Mouse (Mus musculus): ENCODE measurements around the gene Wnt9a. TPM values are rescaled to one million over a fixed set of nuclear protein-coding genes. Genes with fewer than 3 reads are reported as not detected.
"Not testable (repeated sequence)": the region's sequence is repeated elsewhere in the genome, so short reads cannot be mapped to it uniquely, and the experiment has no call there.

Gene Wnt9a
- polyA plus RNA-seq, 1 experiment from 2014 or later: 10.5 TPM

- peak; percentile 87 for DNase-seq (ENCODE audit: low spot score)
- Histone ChIP-seq H3K36me3 (ENCODE audit: insufficient read depth, low read length) (no peaks in the 10 kb centered on the region), H3K4me2 (replicated peaks; ENCODE audit: low read depth, low read length) (no peak overlapping the region), H3K27me3 (replicated peaks; ENCODE audit: insufficient read depth, low read length) (peaks cover 10% of the 10 kb centered on the region; the same call in 1 of the 2 replicates), H3K4me3 (ENCODE audit: low read depth, low read length) (no peak overlapping the region), H3K9me3 (ENCODE audit: low read length) (no peaks in the 10 kb centered on the region), H3K27ac (ENCODE audit: low read length) (no peak overlapping the region), H3K9ac (replicated peaks; ENCODE audit: low read depth) (no peak overlapping the region), H3K4me1 (ENCODE audit: insufficient read depth, low read depth, low read length) (no peaks in the 10 kb centered on the region)
- peak; percentile 43 for ATAC-seq
- WGBS: 15% methylated on average over 7 of the region's 7 CpGs
- TF ChIP-seq CTCF (IDR thresholded peaks at IDR 0.05) (peak; percentile 89), EP300 (IDR thresholded peaks at IDR 0.05) (no peak)
These were observed 8.8 kb upstream of the Wnt9a start for GRCm38 (mm10) chr11:59297941-59298340.

- H3K9ac ChIP-seq (replicated peaks; ENCODE audit: low read depth): no peak overlapping the region
- 15% methylated on average over 3 of the region's 3 CpGs for WGBS
- peaks cover 11% of the 10 kb centered on the region for H3K27me3 ChIP-seq (replicated peaks; ENCODE audit: insufficient read depth, low read length)
These were observed 6.5 kb upstream of the Wnt9a start for GRCm38 (mm10) chr11:59300185-59300584.

DNA sequence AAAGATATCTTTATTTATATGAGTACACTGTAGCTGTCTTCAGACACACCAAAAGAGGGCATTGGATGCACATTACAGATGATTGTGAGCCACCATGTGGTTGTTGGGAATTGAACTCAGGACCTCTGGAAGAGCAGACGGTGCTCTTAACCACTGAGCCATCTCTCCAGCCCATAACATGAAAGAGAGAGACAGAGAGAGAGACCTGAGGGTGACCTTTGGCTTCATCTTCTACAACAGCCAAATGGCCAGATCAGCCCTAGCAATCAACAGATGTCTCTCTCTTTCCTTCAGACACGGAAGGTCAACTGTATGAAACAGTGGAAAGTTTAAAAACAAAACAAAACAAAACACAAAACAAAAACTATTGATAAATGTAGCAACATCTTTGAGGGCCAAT, 5.7 kb upstream of the Wnt9a start:
- H3K4me3 ChIP-seq (ENCODE audit: low read depth, low read length); H3K9me3 ChIP-seq (ENCODE audit: low read length); H3K9ac ChIP-seq (replicated peaks; ENCODE audit: low read depth); H3K27ac ChIP-seq (ENCODE audit: low read length); ATAC-seq; H3K4me1 ChIP-seq (ENCODE audit: insufficient read depth, low read depth, low read length); H3K4me2 ChIP-seq (replicated peaks; ENCODE audit: low read depth, low read length); H3K36me3 ChIP-seq (ENCODE audit: insufficient read depth, low read length); DNase-seq (ENCODE audit: low spot score): not testable (repeated sequence)
- H3K27me3 ChIP-seq (replicated peaks; ENCODE audit: insufficient read depth, low read length): peaks cover 18% of the 10 kb centered on the region
- 41% methylated on average over 2 of the region's 2 CpGs for WGBS

More at GRCm38 (mm10) chr11:59300185-59300584, 6.5 kb upstream of the Wnt9a start:
- Histone ChIP-seq H3K4me1 (ENCODE audit: insufficient read depth, low read depth, low read length) (no peaks in the 10 kb centered on the region), H3K9me3 (ENCODE audit: low read length) (no peaks in the 10 kb centered on the region), H3K36me3 (ENCODE audit: insufficient read depth, low read length) (no peaks in the 10 kb centered on the region), H3K27ac (ENCODE audit: low read length) (no peak overlapping the region), H3K4me3 (ENCODE audit: low read depth, low read length) (no peak overlapping the region), H3K4me2 (replicated peaks; ENCODE audit: low read depth, low read length) (no peak overlapping the region)
- ATAC-seq (no peak), DNase-seq (ENCODE audit: low spot score) (peak; percentile 68)
- no peak for TF ChIP-seq EP300 (IDR thresholded peaks at IDR 0.05)
- TF ChIP-seq CTCF (IDR thresholded peaks at IDR 0.05): peak; percentile 69

GRCm38 (mm10) chr11:59302700-59303569, 3.8 kb upstream of the Wnt9a start:
- no peaks in the 10 kb centered on the region for H3K9me3 ChIP-seq (ENCODE audit: low read length)
- H3K27ac ChIP-seq (ENCODE audit: low read length): no peak overlapping the region
- no peaks in the 10 kb centered on the region for H3K36me3 ChIP-seq (ENCODE audit: insufficient read depth, low read length)
- 10% methylated on average over 10 of the region's 10 CpGs for WGBS
- TF ChIP-seq CTCF (IDR thresholded peaks at IDR 0.05) (peak; percentile 91), EP300 (IDR thresholded peaks at IDR 0.05) (no peak)
- H3K4me2 ChIP-seq (replicated peaks; ENCODE audit: low read depth, low read length): no peak overlapping the region
- DNase-seq (ENCODE audit: low spot score) (peak; percentile 93), ATAC-seq (peak; percentile 59)
- no peak overlapping the region for H3K9ac ChIP-seq (replicated peaks; ENCODE audit: low read depth)
- H3K4me1 ChIP-seq (ENCODE audit: insufficient read depth, low read depth, low read length): no peaks in the 10 kb centered on the region
- peaks cover 21% of the 10 kb centered on the region for H3K27me3 ChIP-seq (replicated peaks; ENCODE audit: insufficient read depth, low read length)
- no peak overlapping the region for H3K4me3 ChIP-seq (ENCODE audit: low read depth, low read length)

DNA sequence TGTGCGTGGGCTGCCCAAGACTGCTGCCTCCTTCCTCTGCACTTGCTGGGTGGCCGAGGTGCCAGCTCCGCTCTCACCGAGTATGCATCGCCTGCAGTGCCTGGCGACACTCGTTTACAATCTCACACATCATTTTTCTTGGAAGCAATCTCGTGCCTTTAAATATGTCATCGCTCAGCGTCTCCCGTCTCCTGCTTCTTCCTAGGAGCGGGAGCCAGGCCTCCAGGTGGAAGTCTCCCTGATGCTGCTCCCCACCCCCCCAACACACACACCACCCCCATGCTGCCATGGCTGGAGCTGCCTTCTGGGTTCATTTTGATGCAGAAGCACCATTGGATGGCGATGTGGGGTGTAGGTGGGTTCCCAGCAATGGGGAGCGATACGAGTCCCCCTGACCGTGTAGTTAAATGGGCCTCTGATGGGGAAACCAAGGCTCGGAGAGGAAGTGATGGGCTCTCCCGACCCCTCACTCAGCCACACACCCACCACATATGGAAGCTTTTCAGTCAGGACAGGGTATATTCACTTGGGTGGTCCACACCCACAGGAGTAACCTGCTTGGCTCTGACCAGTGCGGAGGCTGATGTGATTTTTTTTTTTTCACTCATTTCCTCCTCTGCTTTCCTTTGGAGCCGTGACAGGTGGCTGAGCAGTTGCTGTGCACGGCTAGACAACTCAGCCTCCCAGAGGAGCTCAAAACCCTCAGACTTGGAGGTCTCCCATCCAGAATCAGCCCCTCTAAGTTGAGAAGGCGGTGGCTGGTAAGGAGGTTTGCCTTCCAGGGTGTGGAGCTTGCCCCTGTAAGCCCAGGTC, 1.5 kb upstream of the Wnt9a start:
- no peak overlapping the region for H3K9ac ChIP-seq (replicated peaks; ENCODE audit: low read depth)
- H3K4me3 ChIP-seq (ENCODE audit: low read depth, low read length): no peak overlapping the region
- peaks cover 20% of the 10 kb centered on the region for H3K27me3 ChIP-seq (replicated peaks; ENCODE audit: insufficient read depth, low read length)
- no peak overlapping the region for H3K27ac ChIP-seq (ENCODE audit: low read length)
- 29% methylated on average over 22 of the region's 22 CpGs for WGBS
- H3K36me3 ChIP-seq (ENCODE audit: insufficient read depth, low read length): no peaks in the 10 kb centered on the region
- TF ChIP-seq EP300 (IDR thresholded peaks at IDR 0.05) (no peak), CTCF (IDR thresholded peaks at IDR 0.05) (no peak)
- no peak overlapping the region for H3K4me2 ChIP-seq (replicated peaks; ENCODE audit: low read depth, low read length)
- no peaks in the 10 kb centered on the region for H3K9me3 ChIP-seq (ENCODE audit: low read length)
- ATAC-seq (no peak), DNase-seq (ENCODE audit: low spot score) (no peak)
- no peaks in the 10 kb centered on the region for H3K4me1 ChIP-seq (ENCODE audit: insufficient read depth, low read depth, low read length)

- Histone ChIP-seq H3K4me1 (ENCODE audit: insufficient read depth, low read depth, low read length) (no peaks in the 10 kb centered on the region), H3K9me3 (ENCODE audit: low read length) (no peaks in the 10 kb centered on the region), H3K27me3 (replicated peaks; ENCODE audit: insufficient read depth, low read length) (peaks cover 20% of the 10 kb centered on the region), H3K9ac (replicated peaks; ENCODE audit: low read depth) (no peak overlapping the region), H3K4me2 (replicated peaks; ENCODE audit: low read depth, low read length) (peak overlapping the region; percentile 87), H3K27ac (ENCODE audit: low read length) (no peak overlapping the region), H3K4me3 (ENCODE audit: low read depth, low read length) (no peak overlapping the region), H3K36me3 (ENCODE audit: insufficient read depth, low read length) (no peaks in the 10 kb centered on the region)
- ATAC-seq (no peak), DNase-seq (ENCODE audit: low spot score) (peak; percentile 21)
- no peak for TF ChIP-seq CTCF (IDR thresholded peaks at IDR 0.05)
- TF ChIP-seq EP300 (IDR thresholded peaks at IDR 0.05): no peak
- WGBS: 11% methylated on average over 10 of the region's 10 CpGs
These were observed 910 bp upstream of the Wnt9a start for GRCm38 (mm10) chr11:59305821-59306215.

Data from lung, postnatal 0 days (tissue).